Mouse (Mus musculus): ENCODE data around the gene Npas4.
"Not testable (repeated sequence)": the region's sequence is repeated elsewhere in the genome, so short reads cannot be mapped to it uniquely, and the experiment has no call there.

Gene Npas4

DNA sequence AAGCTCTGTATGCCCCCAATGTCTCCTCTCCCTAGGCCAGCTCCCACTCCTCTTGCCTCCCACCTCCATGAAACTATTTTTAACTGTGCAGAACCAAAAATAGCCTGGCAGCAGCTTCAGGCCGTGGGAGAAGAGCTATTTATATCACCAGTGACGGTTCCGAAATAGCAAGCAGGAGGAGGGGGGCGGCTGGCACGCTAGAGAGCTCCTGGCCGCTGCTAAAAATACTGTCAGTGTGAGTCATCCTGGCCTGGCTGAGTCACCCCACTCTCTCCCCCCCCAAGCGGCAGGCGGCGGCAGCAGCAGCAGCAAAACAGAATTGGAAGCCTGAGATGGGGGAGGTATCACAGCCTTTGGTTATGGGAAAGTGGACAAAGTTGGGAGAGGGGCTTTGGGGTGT lies 2.8 kb upstream of the Npas4 start:
- DNase-seq (ENCODE audit: extremely low spot score), result no peak

DNA sequence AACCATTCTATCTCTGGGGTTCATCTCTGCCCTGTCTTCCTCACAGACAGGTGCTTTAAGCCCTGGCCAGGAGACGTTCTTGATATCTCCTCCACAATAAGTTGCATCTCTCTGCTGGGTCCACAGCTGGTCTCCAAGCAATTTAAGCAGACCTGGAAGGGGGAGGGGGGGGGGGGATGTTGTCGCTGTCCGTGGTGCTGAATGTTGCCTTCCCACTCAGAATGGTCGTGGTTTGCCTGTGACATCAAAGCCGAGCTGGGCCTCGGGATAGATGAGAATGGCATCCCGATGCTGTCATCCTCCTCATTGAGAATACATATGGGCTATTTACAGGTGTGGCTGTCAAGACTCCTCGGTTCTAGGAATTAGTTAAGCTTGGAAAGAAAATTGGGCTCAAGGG lies 2.3 kb upstream of the Npas4 start:
- peak; percentile 34 for DNase-seq (ENCODE audit: extremely low spot score)

DNA sequence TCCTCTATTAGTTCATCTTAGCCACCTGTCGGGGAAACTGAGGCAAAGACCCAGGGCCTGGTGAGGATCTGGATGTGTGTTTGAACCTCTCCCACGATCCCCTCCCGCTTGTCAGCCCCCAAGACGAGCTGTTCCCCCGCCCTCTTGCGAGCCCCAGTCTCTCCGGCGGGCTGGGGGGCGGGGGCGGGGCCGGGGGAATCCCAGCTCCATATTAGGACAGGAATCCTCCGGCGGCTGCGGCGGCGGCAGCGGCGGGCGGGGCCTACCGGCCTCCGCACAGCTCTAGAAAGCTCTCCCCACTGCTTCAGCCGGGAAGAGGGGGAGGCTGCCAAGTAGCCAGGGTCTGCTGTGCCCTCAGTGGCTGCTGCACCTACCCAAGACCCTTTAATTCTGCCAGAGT lies 600 bp upstream of the Npas4 start:
- no peak for DNase-seq (ENCODE audit: extremely low spot score)

DNA sequence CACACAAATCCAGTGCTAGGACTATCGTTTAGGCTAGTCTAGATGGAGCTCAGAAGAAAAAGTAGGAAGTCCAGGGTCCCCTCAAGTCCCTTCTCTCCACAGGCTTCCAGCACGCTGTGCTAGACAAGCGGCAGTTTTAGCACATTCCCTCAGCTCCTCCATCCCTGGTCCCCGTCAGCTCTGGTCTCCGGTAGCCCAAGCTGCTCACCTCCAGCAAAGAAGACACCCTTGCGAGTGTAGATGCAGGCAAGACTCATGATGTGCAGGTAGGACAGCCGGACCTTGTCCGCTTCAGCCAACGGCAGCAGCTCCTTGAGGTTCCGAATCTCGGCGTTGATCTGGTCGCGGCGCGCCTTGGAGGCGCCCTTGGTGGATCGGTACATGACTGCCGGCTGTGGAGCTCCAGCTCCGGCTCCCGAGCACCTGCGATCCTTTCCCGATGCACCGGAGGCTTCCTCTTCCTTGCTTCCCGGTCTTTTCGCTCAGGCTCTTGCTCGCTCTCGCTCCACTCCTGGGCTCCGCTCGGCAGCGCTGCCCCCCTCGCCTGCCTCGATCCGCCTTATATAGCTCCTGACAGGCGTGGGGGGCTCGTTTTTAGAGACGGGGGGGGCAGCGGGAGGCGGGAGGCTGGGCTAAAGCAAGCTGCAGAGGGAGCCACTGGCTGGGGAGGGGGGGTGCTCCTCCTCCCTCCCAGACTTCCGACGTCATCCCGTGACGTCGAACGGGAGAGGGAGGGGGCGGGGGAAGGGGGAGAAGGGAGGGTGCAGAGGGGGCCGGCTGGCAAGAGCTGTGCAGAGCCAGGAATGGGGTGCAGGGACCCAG lies 471 bp downstream of the Npas4 start:
- DNase-seq (ENCODE audit: extremely low spot score), result no peak

DNA sequence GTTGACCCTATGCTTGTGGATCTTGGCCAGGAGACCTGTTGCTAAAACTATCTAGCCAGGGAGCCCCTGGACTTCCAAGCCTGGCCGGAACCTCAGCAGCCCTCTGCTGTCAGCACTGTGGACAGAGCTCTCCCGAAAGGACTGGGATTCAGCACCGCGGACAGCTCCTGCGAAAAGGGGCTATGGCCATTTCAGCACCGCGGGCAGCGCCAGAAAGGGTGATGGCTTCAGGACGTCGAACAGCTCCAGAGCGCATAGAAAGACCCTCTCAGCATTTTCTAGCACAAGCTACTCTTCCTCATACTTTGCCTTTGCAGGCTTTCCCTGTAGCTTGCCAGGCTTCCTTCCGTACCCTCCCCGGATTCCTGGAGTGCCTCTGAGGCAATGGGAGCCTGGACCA lies 1.1 kb downstream of the Npas4 start:
- peak; percentile 92 for DNase-seq (ENCODE audit: extremely low spot score)

DNA sequence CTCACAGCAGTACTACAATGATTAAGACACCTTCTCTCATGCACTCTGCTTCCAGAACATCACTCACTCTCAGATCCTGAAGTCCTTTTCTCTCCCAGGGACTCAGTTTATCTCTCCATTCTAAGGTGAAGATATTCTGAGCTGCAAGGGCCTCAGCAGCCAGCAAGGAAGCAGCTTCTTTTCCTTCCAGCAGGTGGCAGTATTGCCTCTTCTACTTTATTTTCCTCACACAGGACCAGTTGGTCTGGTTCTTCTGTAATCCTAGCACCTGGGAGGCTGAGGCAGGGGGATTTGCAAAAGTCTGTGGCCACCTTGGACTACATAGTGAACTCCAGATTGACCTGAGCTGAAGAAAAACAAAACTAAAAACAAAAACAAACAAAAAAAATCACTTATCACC lies 8.3 kb downstream of the Npas4 start:
- peak; percentile 51 for DNase-seq (ENCODE audit: extremely low spot score)

DNA sequence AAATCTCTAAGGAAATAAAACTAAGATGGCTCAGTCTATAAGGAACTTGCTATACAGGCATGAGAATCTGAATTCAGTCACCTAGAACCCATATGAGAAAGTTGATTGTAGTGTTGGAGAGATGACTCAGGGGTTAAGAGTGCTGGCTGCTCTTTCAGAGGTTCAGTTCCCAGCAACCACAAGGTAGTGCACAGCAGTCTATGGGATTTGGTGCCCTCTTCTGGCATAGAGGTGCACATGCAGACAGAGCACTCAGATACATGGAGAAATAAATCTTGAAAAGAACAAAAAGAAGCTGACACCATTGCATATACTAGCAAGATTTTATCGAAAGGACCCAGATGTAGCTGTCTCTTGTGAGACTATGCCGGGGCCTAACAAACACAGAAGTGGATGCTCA lies 21.9 kb downstream of the Npas4 start:
- DNase-seq (ENCODE audit: extremely low spot score), result no peak

DNA sequence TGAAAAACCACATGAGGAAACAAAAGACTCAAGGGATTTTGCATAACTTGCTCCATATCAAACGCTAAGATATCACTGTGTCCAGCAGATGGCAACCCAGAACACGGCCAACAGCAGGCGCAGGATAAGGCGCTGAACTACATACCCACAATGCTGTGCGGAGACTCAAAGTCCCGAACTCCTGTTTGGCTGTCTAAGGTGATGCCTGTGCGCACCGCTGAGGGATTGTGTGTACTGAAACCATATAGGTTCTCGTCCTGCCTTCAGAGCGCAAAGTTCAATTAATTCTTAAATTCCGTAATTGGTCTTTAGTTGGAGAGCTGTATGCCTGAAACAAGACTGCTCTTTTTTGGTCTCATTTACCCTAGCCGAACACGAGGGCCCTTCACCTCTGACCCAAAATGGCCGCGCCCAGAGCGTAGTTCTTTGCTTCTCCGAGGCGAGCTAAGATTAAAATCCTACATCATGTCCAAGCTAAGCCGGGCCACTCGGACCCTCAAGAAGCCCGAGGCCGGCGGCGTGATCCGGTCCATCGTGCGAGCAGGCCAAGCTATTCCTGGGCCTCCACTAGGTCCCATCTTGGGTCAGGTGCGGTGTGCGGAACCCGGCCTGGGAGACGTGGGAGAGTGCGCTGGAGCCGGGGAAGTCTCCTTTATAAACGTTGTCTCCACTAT lies 28.1 kb downstream of the Npas4 start, which contains the start of gene Mrpl11:
Gene Mrpl11 (plus strand): TSS at position 220 of the 674 bp plus-strand sequence.
- peak; percentile 93 for DNase-seq (ENCODE audit: extremely low spot score)

DNA sequence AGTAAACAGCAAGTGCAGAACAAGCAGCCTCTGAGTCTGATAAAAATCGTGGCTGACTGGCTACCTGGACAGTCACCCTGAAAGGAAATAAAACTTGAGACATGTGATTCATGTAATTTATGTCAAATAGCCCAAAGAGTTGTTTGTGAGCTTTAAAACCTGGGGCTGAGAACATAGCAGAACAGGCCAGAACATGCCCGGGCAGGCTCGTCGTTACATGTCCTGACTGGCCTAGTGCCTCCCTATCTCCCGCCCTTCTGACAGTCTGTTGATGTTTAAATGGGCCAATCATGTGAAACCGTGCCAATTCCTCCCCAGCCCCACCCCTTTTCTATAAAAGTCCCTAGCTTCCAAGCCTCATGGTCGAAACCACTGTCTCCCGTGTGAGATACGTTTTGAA lies 41.5 kb downstream of the Npas4 start:
- DNase-seq (ENCODE audit: extremely low spot score), result not testable (repeated sequence)

DNA sequence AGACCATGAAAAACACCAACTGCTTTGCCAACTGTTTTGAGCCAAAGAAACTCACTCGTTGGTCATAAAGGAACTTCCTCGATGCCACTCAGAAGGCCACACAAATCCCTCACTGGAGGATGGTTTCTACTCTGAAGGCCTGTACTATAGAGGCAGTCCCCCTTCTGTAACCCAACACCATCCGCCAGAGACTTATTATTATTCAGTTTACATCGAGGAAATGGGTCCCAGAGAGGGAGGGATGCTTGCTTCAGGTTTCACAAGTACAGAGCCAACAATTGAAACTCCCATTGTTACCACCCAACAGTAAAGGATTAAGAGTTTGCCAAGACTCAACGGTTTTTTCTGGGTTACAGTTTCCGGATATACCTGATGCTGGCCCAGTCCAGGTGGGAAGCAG lies 44.6 kb downstream of the Npas4 start:
- no peak for DNase-seq (ENCODE audit: extremely low spot score)

DNA sequence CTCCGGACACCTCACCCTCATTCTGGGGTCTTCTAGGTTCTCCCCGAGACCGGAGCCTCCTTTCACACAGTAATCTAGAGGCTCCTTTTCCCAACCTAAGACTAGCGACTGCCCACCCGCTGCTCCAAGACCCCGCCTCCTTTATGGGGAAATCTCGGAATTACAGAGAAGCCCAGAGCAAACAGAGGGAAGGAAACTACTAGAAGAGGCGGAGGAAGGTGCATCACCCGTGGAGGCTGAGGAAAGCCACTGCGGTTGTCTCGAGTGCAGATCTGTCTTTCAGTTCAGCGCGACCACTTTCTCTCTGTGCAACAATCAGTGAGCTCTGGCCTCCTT lies 46.9 kb downstream of the Npas4 start:
- no peak for DNase-seq (ENCODE audit: extremely low spot score)

DNA sequence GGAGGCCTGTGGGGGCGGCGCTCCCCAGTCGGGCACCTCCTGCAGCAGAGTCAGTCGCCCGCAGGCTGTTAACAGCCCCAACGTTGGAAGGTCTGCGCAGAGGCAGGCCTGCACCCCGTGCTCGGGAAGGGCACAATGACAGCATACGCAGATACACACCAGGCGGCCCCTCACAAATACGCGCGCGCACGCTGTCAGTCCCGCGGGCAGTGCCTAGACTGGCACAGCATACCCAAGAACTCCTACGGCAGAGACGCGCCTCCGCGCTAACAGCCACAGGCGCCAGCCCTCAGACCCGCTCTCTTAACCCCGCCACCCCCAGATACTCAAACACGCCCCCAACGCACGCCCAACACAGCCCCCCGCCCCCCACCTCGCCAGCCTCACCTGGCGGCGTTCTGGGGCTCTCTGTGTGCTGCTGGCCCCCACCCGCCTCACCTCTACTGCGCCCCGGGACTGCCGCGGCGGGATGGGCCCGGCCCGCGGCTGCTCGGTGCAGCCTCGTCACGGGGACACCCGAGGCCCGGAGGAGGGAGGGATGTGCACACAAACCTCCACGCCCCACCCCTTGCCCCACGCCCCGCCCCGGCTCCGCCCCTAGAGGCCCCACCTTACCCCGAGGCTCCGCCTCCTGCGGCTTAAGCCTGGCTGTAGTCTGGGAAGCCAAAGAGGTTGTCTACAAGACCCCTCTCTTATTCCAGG lies 47.4 kb downstream of the Npas4 start, which contains the start of gene Peli3:
Gene Peli3 (minus strand): TSS at position 577 of the 702 bp plus-strand sequence.
- DNase-seq (ENCODE audit: extremely low spot score), result peak; percentile 94

DNA sequence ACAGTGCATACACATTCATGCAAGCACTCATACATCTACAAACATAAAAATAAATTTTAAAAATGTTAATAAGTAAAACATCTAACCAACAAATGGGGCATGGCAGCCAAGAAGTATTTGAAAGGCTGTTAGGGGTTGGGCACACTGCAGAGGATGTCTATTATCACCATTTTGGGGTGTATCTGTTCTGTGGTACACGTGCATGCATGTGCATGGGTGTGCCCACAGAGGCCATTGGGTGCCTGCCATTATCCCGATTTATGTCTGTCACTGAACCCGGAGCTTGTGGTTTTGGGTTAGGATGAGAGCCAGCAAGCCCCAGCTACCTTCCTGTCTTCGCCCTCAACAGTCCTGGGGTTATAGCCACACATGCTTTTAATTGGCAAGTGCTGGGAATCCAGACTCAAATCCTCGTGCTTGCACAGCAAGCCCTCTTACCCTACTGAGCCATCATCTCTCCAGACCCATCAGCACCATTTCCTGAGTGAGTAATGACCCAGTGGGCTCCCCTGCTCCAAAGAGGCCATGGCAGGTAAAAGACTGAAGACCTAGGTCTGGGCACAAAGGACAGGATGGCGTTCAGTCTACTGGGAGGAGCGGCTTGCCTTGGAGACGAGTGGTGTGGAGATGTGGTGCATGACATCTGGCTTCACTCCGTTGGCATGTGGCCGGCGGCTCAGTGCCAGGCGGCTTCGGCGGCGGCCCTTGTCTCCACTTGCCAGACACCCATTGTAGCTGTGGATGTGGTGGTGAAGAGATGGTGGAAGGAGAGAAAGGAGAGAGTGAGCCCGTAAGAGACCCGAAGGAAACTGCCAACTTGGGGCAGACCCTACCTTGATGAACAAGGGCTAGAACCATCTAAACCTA lies 52.4 kb downstream of the Npas4 start:
- DNase-seq (ENCODE audit: extremely low spot score), result no peak

DNA sequence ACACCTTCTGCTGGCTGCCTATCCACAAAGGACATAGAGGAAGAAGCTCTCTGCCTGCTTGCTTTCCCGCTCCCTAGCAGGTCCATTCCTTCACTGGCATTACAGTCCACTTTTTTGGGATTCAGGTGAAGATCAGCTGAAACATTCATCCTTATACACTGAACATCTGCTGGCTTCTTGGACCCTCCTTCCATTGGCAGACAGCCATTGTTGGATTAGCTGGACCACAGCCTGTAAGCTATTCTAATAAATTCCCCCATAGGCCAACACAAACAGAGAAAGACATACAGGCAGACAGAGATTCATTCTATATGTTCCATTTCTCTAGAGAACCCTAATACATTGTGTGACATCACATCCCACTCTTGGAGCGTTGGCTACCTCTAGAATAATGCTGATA lies 53.2 kb downstream of the Npas4 start:
- no peak for DNase-seq (ENCODE audit: extremely low spot score)

Data from embryo, embryonic 9.5 days (tissue).